Mouse (Mus musculus) right cerebral cortex, postnatal 25 days (tissue): ENCODE measurements at regions not wholly inside any gene's neighbourhood (a gene's known extent, or its start where the extent isn't known, plus 50 kb on each side); places are given as distances from the start of the nearest gene placed in this dataset.

Experiments used
- DNase-seq: peaks from one replicate; pipeline ENCODE4 v3.0.0; 2022

DNA sequence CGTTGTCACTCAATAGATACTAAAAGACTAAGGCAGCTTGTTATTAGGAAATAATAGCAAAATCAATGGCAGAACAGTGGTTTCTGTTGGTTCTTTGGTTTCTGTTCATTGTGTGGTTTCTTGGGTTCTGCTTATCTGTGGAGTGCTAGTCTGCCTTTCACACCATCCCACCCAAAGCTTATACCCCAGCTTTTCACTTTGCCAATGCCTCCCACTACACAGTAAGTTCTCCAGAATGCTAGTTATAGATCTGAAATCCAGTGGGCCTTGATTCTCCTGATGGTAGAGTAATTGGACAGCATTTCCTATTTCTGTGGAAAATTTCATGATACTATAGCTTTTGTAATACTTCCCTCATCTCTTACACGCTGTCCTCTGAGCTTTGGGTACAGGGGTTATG, 700.8 kb upstream of the 1700009N14Rik start:
- no peak for DNase-seq

DNA sequence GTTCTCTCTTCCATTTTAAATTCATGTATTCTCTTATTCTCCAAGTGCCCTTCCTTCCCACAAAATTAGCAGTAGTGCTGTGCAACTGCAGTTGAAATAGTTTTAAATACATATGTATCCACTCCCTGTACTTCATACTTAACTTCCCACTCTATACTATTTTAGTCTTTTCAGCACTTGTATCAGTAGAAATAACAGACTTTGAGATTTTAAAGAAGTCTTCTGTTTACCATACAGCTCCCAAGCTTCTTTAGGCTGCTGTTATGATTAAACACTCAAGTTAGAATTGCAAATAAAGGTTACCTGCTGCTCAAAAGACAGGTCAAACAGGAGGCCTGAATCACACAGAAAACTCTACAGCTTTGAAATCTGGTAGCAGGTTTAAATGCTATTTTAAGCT, 665.1 kb upstream of the 1700009N14Rik start:
- DNase-seq = no peak

DNA sequence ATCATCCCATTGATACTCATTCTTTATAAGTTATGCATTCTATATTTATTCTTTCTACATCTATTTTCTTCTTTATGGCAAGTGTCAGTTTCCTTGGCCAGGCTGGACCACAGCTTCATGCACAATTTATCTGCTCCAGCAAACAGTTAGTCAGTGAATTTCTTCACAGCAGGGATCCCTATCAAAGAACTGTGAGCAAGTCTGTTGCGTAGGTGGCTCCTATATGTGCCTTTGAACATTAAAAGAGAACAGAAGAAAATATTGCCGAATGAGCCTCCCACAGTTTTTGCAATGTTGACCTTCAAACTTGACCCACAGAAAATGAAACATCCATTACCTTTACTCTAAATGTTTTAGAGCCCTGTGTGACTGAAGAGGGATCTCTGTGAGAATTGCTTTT, 625.0 kb upstream of the 1700009N14Rik start:
- peak; percentile 21 for DNase-seq

DNA sequence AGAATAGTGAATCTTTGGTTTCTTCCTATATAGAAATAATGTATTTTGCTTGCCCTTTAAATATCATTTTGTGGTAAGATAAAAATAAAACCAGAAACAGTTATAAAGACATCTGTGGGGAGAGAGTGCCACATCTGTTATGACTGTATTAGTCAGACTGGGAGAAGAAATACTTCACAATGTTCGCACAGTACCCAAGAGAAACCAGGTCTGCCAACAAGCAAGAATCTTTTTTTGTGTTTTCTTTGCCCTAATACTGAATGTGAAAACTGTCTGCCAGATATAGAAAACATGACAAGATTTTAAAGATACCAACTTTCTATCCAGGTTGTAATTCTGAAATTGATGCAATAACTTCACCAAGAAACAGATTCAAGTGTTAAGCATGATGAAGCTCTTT, 601.8 kb upstream of the 1700009N14Rik start:
- DNase-seq = no peak

DNA sequence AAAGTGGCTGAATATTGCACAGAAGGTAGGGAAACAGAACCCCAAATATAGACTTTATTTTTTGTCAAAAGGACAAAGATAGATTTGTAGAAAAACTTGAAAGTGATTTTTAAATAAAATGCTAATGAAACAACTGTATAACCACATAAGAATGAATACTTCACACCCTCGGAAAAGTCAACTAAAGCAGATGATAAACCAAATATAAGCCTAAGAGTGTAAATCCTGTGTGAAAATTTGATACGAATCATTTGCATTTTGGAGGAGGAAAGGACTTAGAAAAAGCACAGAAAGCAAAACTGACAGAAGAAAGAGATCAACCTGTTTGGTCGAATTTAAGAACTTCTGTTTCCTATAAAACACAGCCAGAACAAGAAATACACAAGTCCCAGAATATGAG, 595.7 kb upstream of the 1700009N14Rik start:
- no peak for DNase-seq

DNA sequence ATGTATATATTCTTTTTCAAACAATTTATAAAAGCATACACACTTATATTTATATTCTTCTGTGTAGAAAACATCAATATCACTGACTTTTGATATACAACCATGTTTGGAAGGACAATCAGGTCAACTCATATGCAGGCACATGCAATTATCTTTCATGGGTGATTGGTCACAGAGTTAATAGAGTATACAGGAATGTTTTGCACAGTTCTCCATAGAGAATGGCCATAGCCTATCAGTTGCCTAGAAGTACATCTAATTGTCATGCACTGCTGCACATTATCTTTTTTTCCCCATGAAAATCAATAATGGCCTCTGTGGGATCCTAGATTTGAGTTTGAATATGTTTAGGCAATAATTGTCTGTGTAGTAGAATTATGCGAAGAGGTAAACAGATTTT, 549.5 kb upstream of the 1700009N14Rik start:
- no peak for DNase-seq

DNA sequence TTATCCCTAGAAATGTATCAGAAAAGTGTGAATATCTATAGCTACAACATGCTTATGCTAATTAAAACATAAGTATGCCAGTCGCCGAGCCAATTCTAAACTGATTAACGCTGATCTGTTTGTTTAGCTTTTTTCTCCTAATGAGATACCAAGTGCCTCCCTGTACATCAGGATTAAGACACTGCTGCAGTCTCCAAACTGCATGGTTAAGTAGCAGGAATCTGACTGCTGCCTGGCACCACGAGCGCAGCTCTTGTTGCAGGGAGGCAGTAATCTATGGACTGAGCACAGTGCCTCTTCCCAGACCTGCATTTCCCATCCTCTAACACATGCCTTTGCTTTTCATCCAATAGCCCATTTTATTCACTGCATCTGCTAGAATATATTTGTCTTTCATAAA, 523.3 kb upstream of the 1700009N14Rik start:
- no peak for DNase-seq

DNA sequence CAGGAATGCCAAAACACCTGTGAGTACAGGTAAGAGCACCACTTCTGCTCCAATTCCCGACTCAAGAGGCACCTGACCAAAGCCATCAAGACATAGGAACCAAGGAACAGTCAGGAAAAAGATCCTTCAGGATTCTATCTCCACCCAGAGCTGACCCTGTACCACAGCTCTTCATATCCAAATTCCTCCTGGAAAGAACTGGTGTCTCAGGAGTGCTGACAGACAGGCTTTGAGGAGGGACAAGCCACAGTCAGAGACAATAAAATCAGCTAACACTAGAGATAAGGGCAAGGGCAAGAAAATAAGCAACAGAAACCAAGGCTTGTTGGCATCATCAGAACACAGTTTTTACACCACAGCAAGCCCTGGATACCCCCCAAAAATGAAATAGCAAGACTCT, 496.5 kb upstream of the 1700009N14Rik start:
- DNase-seq = no peak

DNA sequence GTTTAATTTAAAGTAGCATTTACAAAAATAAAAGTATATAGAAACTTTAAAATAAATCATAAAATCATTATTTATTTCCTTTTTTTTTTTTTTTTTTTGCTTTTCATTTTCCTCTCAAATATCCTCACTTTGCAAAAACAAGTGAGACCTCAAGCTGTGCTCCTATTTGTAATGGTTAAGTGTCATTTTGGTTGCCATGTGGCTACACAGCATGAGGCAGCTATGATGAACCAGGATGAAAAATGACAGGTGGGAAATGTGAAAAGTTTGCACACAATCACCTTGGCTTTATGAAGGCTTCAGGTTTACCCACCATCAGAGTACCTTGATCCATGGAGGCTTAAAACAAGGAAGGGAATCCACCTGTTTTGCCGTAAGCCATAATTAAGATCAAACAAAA, 454.9 kb upstream of the 1700009N14Rik start:
- DNase-seq = no peak
